Comparison of ENCODE assay signal across 23 mouse cellular contexts in the genomic region with DNA sequence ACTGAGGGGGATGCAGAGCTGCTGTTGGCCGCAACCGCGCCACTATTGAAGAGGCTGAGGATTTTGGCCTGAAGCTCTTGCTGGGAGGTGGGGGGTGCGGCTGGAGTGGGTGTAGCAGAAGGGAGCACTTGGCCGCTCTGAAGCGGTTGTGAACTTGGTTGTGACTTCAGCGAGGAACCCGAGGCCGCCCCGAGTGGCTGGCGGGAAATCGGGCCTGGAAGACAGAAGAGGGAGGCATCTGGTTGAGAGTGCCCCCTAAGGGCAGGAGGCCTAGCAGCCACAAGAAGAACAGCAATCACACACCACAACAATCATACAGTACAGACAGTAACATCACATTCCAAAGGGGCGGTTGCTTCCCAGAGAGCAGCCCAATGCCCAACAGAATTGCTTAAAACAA. TPM values are rescaled to one million over a fixed set of nuclear protein-coding genes. Genes with fewer than 3 reads are reported as not detected.
DNase-seq lines count a peak whose midpoint lies in the region; ATAC-seq and TF ChIP-seq lines count a peak whose summit lies in the region.
"Had no signal": no experiment of that assay in that cellular context is flagged by ENCODE, and none has a peak within 500 bp of the region (broad histone marks: within the 10 kb centered on the region; RNA-seq: fewer than 3 reads in every experiment).

No protein-coding gene starts in this region.

- H3K4me2 ChIP-seq in hindbrain, postnatal 0 days (ENCODE audit: low read depth, low read length): no peak overlapping the region
- no peak overlapping the region for H3K4me2 ChIP-seq in hindbrain, embryonic 12.5 days (replicated peaks)
- H3K4me2 ChIP-seq in midbrain, postnatal 0 days (ENCODE audit: low read depth, low read length, poor library complexity, severe bottlenecking): no peak overlapping the region
- no peak overlapping the region for H3K4me2 ChIP-seq in midbrain, embryonic 15.5 days
- H3K4me2 ChIP-seq in stomach, postnatal 0 days (replicated peaks; ENCODE audit: low read depth): no peak overlapping the region
- H3K4me2 ChIP-seq: embryonic facial prominence, embryonic 15.5 days; liver, embryonic 15.5 days; midbrain, embryonic 11.5 days had no signal

- no peaks in the 10 kb centered on the region for H3K9me3 ChIP-seq in hindbrain, postnatal 0 days (ENCODE audit: low read length)
- no peaks in the 10 kb centered on the region for H3K9me3 ChIP-seq in hindbrain, embryonic 12.5 days (replicated peaks)
- no peaks in the 10 kb centered on the region for H3K9me3 ChIP-seq in midbrain, postnatal 0 days (ENCODE audit: low read length)
- H3K9me3 ChIP-seq in midbrain, embryonic 15.5 days: no peaks in the 10 kb centered on the region
- no peaks in the 10 kb centered on the region for H3K9me3 ChIP-seq in stomach, postnatal 0 days (ENCODE audit: control insufficient read depth, low read length)
- H3K9me3 ChIP-seq: embryonic facial prominence, embryonic 15.5 days; G1E; heart, embryonic 10.5 days; limb, embryonic 10.5 days; liver, embryonic 15.5 days had no signal

- DNase-seq in cerebellum, adult 2 months: peak; percentile 29 to 33
- DNase-seq in cerebellum, postnatal 36 days: no peak
- no peak for DNase-seq in hindbrain, postnatal 0 days (ENCODE audit: low spot score)
- DNase-seq in midbrain, postnatal 0 days (ENCODE audit: low spot score): no peak
- DNase-seq in stomach, postnatal 0 days (ENCODE audit: low spot score): no peak
- DNase-seq: adrenal gland, adult 8-10 months; gastrocnemius, adult 2 months; kidney, postnatal 4 days; liver had no signal

- H3K4me1 ChIP-seq in cerebellum, adult 2 months (ENCODE audit: control insufficient read depth, insufficient read depth, low read length): peaks cover 18% of the 10 kb centered on the region
- 0 out of 2 replicates have a peak, but pooled peaks cover 6% of the 10 kb centered on the region for H3K4me1 ChIP-seq in hindbrain, postnatal 0 days (ENCODE audit: insufficient read depth, low read length)
- H3K4me1 ChIP-seq in hindbrain, embryonic 12.5 days: peaks cover 16% of the 10 kb centered on the region
- 0 out of 2 replicates have a peak, but pooled peaks cover 3% of the 10 kb centered on the region for H3K4me1 ChIP-seq in midbrain, postnatal 0 days (ENCODE audit: insufficient read depth, low read length)
- H3K4me1 ChIP-seq in midbrain, embryonic 15.5 days: peaks cover 19% of the 10 kb centered on the region
- H3K4me1 ChIP-seq in stomach, postnatal 0 days (replicated peaks; ENCODE audit: control insufficient read depth, insufficient read depth): peaks cover 3% of the 10 kb centered on the region; the same call in 1 of the 2 replicates

- TF ChIP-seq POLR2A in cerebellum, adult 2 months (IDR thresholded peaks at IDR 0.05; ENCODE audit: borderline replicate concordance, insufficient read depth, low read length): no peak

- 82% methylated on average over 13 of the region's 13 CpGs for WGBS in cerebellum, adult 2 months
- WGBS in hindbrain, postnatal 0 days: 85% methylated on average over 13 of the region's 13 CpGs
- 90% methylated on average over 13 of the region's 13 CpGs for WGBS in hindbrain, embryonic 12.5 days
- 87% methylated on average over 13 of the region's 13 CpGs for WGBS in midbrain, postnatal 0 days
- 91% methylated on average over 13 of the region's 13 CpGs for WGBS in midbrain, embryonic 15.5 days
- WGBS in stomach, postnatal 0 days: 94% methylated on average over 13 of the region's 13 CpGs

- H3K27me3 ChIP-seq in cerebellum, adult 2 months (ENCODE audit: control insufficient read depth, insufficient read depth, low read length): no peaks in the 10 kb centered on the region
- H3K27me3 ChIP-seq in hindbrain, postnatal 0 days (ENCODE audit: insufficient read depth, low read length): no peaks in the 10 kb centered on the region
- H3K27me3 ChIP-seq in hindbrain, embryonic 12.5 days: peaks cover 38% of the 10 kb centered on the region
- no peaks in the 10 kb centered on the region for H3K27me3 ChIP-seq in midbrain, postnatal 0 days (ENCODE audit: insufficient read depth, low read length)
- H3K27me3 ChIP-seq in midbrain, embryonic 15.5 days (replicated peaks): no peaks in the 10 kb centered on the region
- H3K27me3 ChIP-seq in stomach, postnatal 0 days (ENCODE audit: control insufficient read depth, insufficient read depth, low read length): no peaks in the 10 kb centered on the region
- H3K27me3 ChIP-seq: Patski had no signal

- TF ChIP-seq CTCF in cerebellum, adult 2 months (IDR thresholded peaks at IDR 0.05; ENCODE audit: borderline replicate concordance, insufficient read depth, low read depth, low read length): peak; percentile 9; the same call in 1 of the 2 replicates
- TF ChIP-seq CTCF in hindbrain, postnatal 0 days (IDR thresholded peaks at IDR 0.05; ENCODE audit: low read depth): peak; percentile 30
- TF ChIP-seq CTCF in midbrain, postnatal 0 days (IDR thresholded peaks at IDR 0.05): peak; percentile 31
- 0 out of 2 replicates have a peak, but pooled peaks have one; percentile 17 for TF ChIP-seq CTCF in stomach, postnatal 0 days (IDR thresholded peaks at IDR 0.05; ENCODE audit: low read depth)

- TF ChIP-seq EP300 in stomach, postnatal 0 days (optimal IDR thresholded peaks at IDR 0.05): no peak

- H3K27ac ChIP-seq in cerebellum, adult 2 months (ENCODE audit: insufficient read depth, low read length): no peak overlapping the region
- no peak overlapping the region for H3K27ac ChIP-seq in hindbrain, postnatal 0 days
- H3K27ac ChIP-seq in hindbrain, embryonic 12.5 days: no peak overlapping the region
- H3K27ac ChIP-seq in midbrain, postnatal 0 days (ENCODE audit: low read depth, low read length): no peak overlapping the region
- H3K27ac ChIP-seq in midbrain, embryonic 15.5 days: no peak overlapping the region
- H3K27ac ChIP-seq in stomach, postnatal 0 days (replicated peaks): no peak overlapping the region
- H3K27ac ChIP-seq: embryonic facial prominence, embryonic 15.5 days; gastrocnemius, adult 2 months; heart, embryonic 10.5 days; limb, embryonic 10.5 days; liver, embryonic 15.5 days; macrophage had no signal

- no peak overlapping the region for H3K9ac ChIP-seq in hindbrain, postnatal 0 days (replicated peaks; ENCODE audit: low read length)
- H3K9ac ChIP-seq in hindbrain, embryonic 12.5 days: no peak overlapping the region
- H3K9ac ChIP-seq in midbrain, postnatal 0 days (replicated peaks; ENCODE audit: low read length, poor library complexity, severe bottlenecking): no peak overlapping the region
- H3K9ac ChIP-seq in midbrain, embryonic 15.5 days: no peak overlapping the region
- no peak overlapping the region for H3K9ac ChIP-seq in stomach, postnatal 0 days (ENCODE audit: low read length)
- H3K9ac ChIP-seq: embryonic facial prominence, embryonic 15.5 days; liver, embryonic 15.5 days had no signal

- no peak for ATAC-seq in hindbrain, postnatal 0 days
- ATAC-seq in hindbrain, embryonic 12.5 days (ENCODE audit: low FRiP score): no peak
- no peak for ATAC-seq in midbrain, postnatal 0 days (ENCODE audit: low FRiP score)
- ATAC-seq in midbrain, embryonic 15.5 days (replicated peaks): no peak
- ATAC-seq in stomach, postnatal 0 days (ENCODE audit: low FRiP score, low TSS enrichment): no peak
- no peak for ATAC-seq in megakaryocyte-erythroid progenitor cell, adult 5-6 weeks (replicated peaks; ENCODE audit: low FRiP score, low TSS enrichment, poor library complexity, severe bottlenecking)
- ATAC-seq: activated CD4-positive, CD25-positive, alpha-beta regulatory T cell, adult 4 months; hindbrain, embryonic 16.5 days; intestine, embryonic 16.5 days; Patski had no signal

- H3K36me3 ChIP-seq in hindbrain, postnatal 0 days (ENCODE audit: insufficient read depth, low read length): peaks cover 65% of the 10 kb centered on the region
- peaks cover 83% of the 10 kb centered on the region for H3K36me3 ChIP-seq in hindbrain, embryonic 12.5 days
- H3K36me3 ChIP-seq in midbrain, postnatal 0 days (ENCODE audit: insufficient read depth, low read length): peaks cover 63% of the 10 kb centered on the region
- peaks cover 60% of the 10 kb centered on the region for H3K36me3 ChIP-seq in midbrain, embryonic 15.5 days (replicated peaks)
- H3K36me3 ChIP-seq in stomach, postnatal 0 days (ENCODE audit: control insufficient read depth, insufficient read depth, low read length): peaks cover 46% of the 10 kb centered on the region

- H3K4me3 ChIP-seq in cerebellum, adult 2 months (replicated peaks; ENCODE audit: insufficient read depth, low read depth, low read length): no peak overlapping the region
- no peak overlapping the region for H3K4me3 ChIP-seq in hindbrain, postnatal 0 days (ENCODE audit: low read length)
- no peak overlapping the region for H3K4me3 ChIP-seq in hindbrain, embryonic 12.5 days
- H3K4me3 ChIP-seq in midbrain, postnatal 0 days (ENCODE audit: low read depth, low read length): no peak overlapping the region
- no peak overlapping the region for H3K4me3 ChIP-seq in midbrain, embryonic 15.5 days
- H3K4me3 ChIP-seq in stomach, postnatal 0 days (ENCODE audit: low read depth, low read length): no peak overlapping the region
- H3K4me3 ChIP-seq: embryonic facial prominence, embryonic 15.5 days; gastrocnemius, adult 2 months; heart, embryonic 10.5 days; limb, embryonic 10.5 days; liver, embryonic 15.5 days had no signal

RNA-seq across cellular contexts. Expression of gene Ncoa5, which starts 32.7 kb away (rescaled TPM):
- polyA plus RNA-seq in cerebellum, adult 2 months (2012; rRNA removed): 54.9 and 56.7 TPM in 2 replicates
- total RNA-seq in hindbrain, postnatal 0 days (2014; rRNA removed): 60.8 and 101 TPM in 2 replicates
- 55.5 and 56.3 TPM in 2 replicates for polyA plus RNA-seq in hindbrain, postnatal 0 days (2015; fragmentation: Nextera tagmentation; extraction: Ambion mirVana)
- polyA plus RNA-seq in hindbrain, embryonic 12.5 days (2016; fragmentation: Nextera tagmentation; extraction: Ambion mirVana): 126 and 129 TPM in 2 replicates
- 74.5 and 79.2 TPM in 2 replicates for total RNA-seq in midbrain, postnatal 0 days (2014; rRNA removed)
- 54.3 and 65.5 TPM in 2 replicates for polyA plus RNA-seq in midbrain, postnatal 0 days (2015; fragmentation: Nextera tagmentation; extraction: Ambion mirVana)
- polyA plus RNA-seq in midbrain, embryonic 15.5 days (2015; fragmentation: Nextera tagmentation; extraction: Ambion mirVana): 123 and 126 TPM in 2 replicates
- 17.3 and 17.9 TPM in 2 replicates for polyA plus RNA-seq in stomach, postnatal 0 days (2015; fragmentation: Nextera tagmentation; extraction: Ambion mirVana)
- total RNA-seq in megakaryocyte-erythroid progenitor cell, adult 5-6 weeks (2014; fragmentation: Nextera tagmentation): 38.4 and 44.2 TPM in 2 replicates
- total RNA-seq in megakaryocyte-erythroid progenitor cell, adult 5-6 weeks (2017): 41.2 and 42.4 TPM in 2 replicates

RNA-seq across cellular contexts. Expression of gene Slc12a5, which starts 41.4 kb away (rescaled TPM):
- 386 and 396 TPM in 2 replicates for polyA plus RNA-seq in cerebellum, adult 2 months (2012; rRNA removed)
- 257 TPM in 2 replicates for total RNA-seq in hindbrain, postnatal 0 days (2014; rRNA removed)
- 67.1 and 71.0 TPM in 2 replicates for polyA plus RNA-seq in hindbrain, postnatal 0 days (2015; fragmentation: Nextera tagmentation; extraction: Ambion mirVana)
- polyA plus RNA-seq in hindbrain, embryonic 12.5 days (2016; fragmentation: Nextera tagmentation; extraction: Ambion mirVana): 12.7 and 16.1 TPM in 2 replicates
- 311 and 368 TPM in 2 replicates for total RNA-seq in midbrain, postnatal 0 days (2014; rRNA removed)
- polyA plus RNA-seq in midbrain, postnatal 0 days (2015; fragmentation: Nextera tagmentation; extraction: Ambion mirVana): 83.5 and 86.4 TPM in 2 replicates
- 63.8 and 64.0 TPM in 2 replicates for polyA plus RNA-seq in midbrain, embryonic 15.5 days (2015; fragmentation: Nextera tagmentation; extraction: Ambion mirVana)
- 0.12 and 0.21 TPM in 2 replicates for polyA plus RNA-seq in stomach, postnatal 0 days (2015; fragmentation: Nextera tagmentation; extraction: Ambion mirVana)
- total RNA-seq in megakaryocyte-erythroid progenitor cell, adult 5-6 weeks (2014; fragmentation: Nextera tagmentation): 0.35 TPM in 1 of 2 replicates, not detected in the other
- 0.34 and 0.61 TPM in 2 replicates for total RNA-seq in megakaryocyte-erythroid progenitor cell, adult 5-6 weeks (2017)
- polyA plus RNA-seq: macrophage had no signal

RNA-seq across cellular contexts. Expression of gene Cd40, which starts 53.5 kb away (rescaled TPM):
- polyA plus RNA-seq in cerebellum, adult 2 months (2012; rRNA removed): 2.1 TPM in 2 replicates
- 3.8 and 7.3 TPM in 2 replicates for total RNA-seq in hindbrain, postnatal 0 days (2014; rRNA removed)
- polyA plus RNA-seq in hindbrain, postnatal 0 days (2015; fragmentation: Nextera tagmentation; extraction: Ambion mirVana): 4.8 and 5.4 TPM in 2 replicates
- 5.4 and 6.8 TPM in 2 replicates for polyA plus RNA-seq in hindbrain, embryonic 12.5 days (2016; fragmentation: Nextera tagmentation; extraction: Ambion mirVana)
- total RNA-seq in midbrain, postnatal 0 days (2014; rRNA removed): 5.2 and 5.9 TPM in 2 replicates
- polyA plus RNA-seq in midbrain, postnatal 0 days (2015; fragmentation: Nextera tagmentation; extraction: Ambion mirVana): 4.4 and 6.4 TPM in 2 replicates
- 5.5 and 6.3 TPM in 2 replicates for polyA plus RNA-seq in midbrain, embryonic 15.5 days (2015; fragmentation: Nextera tagmentation; extraction: Ambion mirVana)
- polyA plus RNA-seq in stomach, postnatal 0 days (2015; fragmentation: Nextera tagmentation; extraction: Ambion mirVana): 3.3 and 3.7 TPM in 2 replicates
- 0.67 TPM in 1 of 2 replicates, not detected in the other for total RNA-seq in megakaryocyte-erythroid progenitor cell, adult 5-6 weeks (2014; fragmentation: Nextera tagmentation)
- not detected in 2 replicates for total RNA-seq in megakaryocyte-erythroid progenitor cell, adult 5-6 weeks (2017)
- polyA plus RNA-seq: G1E had no signal

Comparison
In these comparisons a context has a peak if more than half of its experiments do, and no peak if none do; other contexts are left out.
1. DNase-seq: peak in cerebellum, adult 2 months (2 of 2); none in cerebellum, postnatal 36 days (0 of 2), hindbrain, postnatal 0 days (single experiment), midbrain, postnatal 0 days (single experiment) and stomach, postnatal 0 days (single experiment).
2. RNA of gene Slc12a5, which starts 41.4 kb away (polyA plus RNA-seq): 386 to 396 TPM in cerebellum, adult 2 months, 83.5 to 86.4 TPM in midbrain, postnatal 0 days, 67.1 to 71.0 TPM in hindbrain, postnatal 0 days, 63.8 to 64.0 TPM in midbrain, embryonic 15.5 days and 12.7 to 16.1 TPM in hindbrain, embryonic 12.5 days; 0.12 to 0.21 TPM in stomach, postnatal 0 days; every median in the first group is over 10 times any median in the second.
3. Peak in every context shown above with its lines, with median percentiles within 50 percentile points of each other: CTCF ChIP-seq.